Mouse (Mus musculus) testis, postnatal 10 days (tissue): ENCODE data around the gene Ppp1r37.
"Not testable (repeated sequence)": the region's sequence is repeated elsewhere in the genome, so short reads cannot be mapped to it uniquely, and the experiment has no call there.

ENCODE experiments used
- DNase-seq: peaks from one replicate; pipeline ENCODE4 v3.0.0; 2021; ENCODE audit warnings: low spot score

Gene Ppp1r37

DNA sequence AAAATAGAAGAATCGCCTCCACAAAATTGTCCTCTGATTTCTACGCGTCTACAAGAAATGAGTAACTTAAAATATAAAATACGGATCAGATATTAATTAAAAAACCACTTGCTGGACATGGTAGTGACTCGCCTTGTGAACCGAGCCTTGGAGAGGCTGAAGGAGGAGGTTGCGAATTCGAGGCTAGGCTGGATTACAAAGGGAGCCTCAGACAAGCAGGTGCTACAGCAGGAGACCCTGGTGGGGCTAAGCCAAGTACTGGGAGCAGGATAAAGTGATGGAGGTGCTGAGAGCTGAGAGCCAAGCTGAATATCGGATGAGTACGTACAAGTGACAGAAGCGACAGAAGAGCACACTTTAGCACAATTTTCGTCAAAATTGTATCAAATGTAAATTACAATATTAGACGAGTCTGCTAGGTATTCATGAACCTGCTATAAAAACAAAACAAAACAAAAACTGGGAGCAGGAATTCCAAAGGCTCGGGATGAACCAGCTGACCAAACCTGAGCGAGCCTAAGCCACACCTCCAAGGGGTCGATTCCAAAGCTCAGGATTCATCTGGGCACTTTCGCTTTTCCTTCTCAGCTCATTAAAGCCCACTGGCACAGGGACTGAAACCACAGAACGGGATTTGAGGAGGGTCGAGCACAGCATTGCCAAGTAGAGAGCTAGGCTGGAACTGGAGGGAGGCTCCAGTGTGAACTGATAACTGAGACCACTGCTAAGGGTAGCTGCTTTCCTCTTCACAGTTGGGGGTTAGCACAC lies at the start of gene Ppp1r37:
Gene Ppp1r37 (minus strand): TSS at position 434 of the 768 bp plus-strand sequence.
- DNase-seq = no peak

DNA sequence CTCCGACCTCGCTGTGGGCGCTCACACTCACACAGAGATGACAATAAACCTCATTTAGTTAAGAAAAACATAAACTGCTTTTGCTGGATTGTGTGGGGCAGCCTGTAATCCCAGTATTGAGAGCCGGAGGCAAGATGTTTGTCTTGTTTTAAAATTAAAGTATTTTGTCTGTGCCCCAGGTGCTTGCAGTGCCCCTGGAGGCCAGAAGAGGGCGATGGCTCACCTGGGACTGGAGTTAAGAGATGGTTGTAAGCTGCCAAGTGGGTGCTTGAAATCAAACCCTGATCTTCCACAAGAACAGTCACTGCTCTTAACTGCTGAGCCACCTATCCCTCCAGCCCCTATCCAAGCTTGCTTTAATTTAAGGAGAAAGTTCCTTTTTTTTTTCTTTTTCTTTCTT lies 48.1 kb upstream of the Ppp1r37 start:
- DNase-seq = no peak

DNA sequence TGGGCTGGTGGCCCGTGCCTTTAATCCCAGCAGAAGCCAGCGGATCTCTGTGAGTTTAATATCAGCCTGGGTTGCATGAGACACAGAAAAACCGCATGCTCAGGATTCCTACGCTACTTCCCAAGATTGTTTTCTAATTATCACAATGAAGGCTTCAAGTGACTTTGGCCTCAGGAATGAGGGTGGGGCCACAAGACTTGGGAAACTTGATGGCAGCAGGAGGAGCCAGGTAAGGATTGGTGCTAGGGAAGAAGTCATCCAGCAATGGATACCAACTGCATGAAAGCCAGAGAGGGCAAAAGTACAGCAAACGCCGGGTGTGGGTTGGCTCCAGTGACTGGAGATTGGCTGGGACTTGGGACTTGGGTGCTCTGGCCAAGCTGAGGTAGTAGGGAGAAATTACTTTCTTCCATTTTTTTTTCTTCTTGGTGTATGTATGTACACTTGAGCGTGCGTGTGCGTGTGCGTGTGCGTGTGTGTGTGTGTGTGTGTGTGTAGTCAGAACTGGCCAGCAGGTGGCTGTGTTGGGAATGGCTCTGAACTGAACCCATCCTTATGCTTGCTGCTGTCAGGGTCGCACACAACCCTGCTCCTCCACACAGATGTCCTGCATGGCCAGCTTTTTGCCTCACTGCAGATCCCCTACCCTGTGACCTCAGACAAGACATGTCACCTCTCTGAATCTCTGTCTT lies 46.9 kb upstream of the Ppp1r37 start:
- DNase-seq = no peak

DNA sequence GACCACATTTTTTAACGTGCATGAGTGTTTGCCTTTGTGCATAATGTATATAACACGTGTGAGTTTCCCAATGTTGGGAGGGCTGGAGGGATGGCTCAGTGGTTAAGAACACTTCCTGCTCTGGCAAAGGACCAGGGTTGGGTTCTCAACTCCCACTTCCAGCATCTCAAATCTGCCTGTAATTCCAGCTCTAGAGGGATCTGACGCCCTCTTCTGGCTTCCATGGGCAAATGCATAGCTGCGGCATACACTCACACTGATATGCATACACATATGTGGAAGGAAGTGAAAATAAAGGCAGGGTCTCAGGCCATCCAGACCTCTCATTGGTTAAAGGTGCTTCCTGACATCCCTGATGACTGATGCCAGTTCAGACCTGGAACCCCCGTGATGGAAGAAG lies 44.4 kb upstream of the Ppp1r37 start:
- DNase-seq = no peak

DNA sequence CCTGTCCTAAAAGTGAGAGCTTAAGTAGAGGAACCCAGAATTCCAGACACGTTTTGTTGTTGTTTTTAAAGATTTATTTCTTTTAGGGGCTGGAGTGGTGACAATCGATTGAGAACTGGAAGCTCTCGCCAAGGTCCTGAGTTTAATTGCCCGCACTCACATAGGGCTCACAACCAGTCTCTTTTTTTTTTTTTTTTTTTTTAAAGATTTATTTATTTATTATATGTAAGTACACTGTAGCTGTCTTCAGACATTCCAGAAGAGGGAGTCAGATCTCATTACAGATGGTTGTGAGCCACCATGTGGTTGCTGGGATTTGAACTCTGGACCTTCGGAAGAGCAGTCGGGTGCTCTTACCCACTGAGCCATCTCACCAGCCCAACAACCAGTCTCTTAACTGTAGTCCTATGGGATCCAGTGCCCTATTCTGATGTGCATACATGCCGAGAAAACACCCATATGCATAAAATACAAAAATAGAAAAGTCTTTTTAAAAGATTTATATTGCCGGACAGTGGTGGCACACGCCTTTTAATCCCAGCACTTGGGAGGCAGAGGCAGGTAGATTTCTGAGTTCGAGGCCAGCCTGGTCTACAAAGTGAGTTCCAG lies 41.8 kb upstream of the Ppp1r37 start:
- not testable (repeated sequence) for DNase-seq

DNA sequence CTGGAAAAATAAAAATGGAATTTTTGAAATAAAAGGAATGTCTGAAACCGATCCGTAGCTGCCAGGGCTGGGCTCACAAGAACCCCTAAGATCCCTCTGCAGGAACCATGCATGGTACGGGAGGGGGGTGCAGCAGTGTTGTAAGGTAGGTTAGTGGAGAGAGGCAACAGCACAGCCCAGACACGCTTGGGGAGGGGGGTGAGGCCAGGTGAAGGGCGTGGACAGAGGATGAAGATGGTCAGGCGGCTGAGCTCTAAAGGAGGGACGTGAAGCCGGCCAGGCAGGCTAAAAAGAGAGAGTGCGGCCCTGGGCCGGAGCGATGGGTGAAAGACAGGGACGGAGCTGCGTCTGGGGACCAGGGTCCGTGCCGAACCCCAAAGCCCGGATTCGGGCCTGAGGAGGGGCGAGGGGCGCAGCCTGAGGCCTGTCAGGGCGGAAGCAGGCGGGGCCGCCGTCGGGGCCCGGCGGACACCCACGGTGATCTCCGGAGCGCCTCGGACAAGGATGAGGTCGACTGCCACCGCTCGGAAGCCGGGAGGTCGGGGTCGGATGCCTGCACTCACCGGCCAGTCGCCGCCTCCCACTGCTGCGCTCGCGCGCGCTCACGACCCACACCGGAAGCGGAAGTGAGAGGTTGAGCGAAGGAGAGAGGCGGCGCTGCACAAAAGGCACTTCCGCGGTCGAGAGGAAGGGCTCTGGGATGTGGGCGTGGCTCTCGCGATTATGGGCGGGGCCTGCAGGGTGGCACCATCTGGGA lies 41.2 kb upstream of the Ppp1r37 start, which contains the start of gene Clasrp:
Gene Clasrp (minus strand): TSS at position 638 of the 757 bp plus-strand sequence.
- DNase-seq = peak; percentile 99

DNA sequence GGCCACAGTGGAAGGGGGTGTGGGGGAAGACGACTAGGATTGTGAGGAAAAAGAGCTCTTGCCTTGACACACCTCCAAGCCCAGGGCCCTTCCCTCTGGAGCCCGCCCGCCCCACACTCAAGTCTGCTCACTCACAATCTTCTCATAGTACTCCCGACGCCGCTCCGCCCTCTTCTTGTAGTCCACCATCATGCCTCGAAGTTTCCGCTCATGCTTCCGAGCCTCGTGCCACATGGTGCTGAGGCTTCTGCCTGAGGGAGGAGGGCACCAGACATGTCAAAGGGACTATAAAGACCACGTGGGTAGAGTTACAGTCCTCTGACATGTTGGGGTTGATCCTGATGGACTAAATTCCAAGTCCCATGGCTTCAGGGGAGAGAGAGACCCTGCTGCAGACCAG lies 40.2 kb upstream of the Ppp1r37 start:
- no peak for DNase-seq

DNA sequence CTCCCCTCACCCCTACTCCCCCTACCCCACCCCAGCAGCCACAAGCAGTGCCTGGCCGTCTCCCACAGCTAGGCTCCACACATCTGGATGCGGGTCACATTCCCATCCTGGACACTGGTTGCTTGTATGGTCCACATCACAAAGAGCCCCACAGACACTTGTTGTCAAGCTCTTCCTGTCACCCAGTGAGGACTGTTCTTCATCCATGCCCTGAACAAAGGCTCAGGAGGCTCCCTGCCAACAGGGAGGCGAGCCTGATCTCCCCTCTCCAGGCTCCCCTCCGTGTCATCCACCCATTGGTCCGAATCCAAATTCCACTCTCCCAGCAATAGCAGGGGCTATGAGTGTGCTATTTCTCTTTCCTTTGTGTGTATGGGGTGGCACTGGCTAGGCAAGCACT lies 37.7 kb upstream of the Ppp1r37 start:
- no peak for DNase-seq

DNA sequence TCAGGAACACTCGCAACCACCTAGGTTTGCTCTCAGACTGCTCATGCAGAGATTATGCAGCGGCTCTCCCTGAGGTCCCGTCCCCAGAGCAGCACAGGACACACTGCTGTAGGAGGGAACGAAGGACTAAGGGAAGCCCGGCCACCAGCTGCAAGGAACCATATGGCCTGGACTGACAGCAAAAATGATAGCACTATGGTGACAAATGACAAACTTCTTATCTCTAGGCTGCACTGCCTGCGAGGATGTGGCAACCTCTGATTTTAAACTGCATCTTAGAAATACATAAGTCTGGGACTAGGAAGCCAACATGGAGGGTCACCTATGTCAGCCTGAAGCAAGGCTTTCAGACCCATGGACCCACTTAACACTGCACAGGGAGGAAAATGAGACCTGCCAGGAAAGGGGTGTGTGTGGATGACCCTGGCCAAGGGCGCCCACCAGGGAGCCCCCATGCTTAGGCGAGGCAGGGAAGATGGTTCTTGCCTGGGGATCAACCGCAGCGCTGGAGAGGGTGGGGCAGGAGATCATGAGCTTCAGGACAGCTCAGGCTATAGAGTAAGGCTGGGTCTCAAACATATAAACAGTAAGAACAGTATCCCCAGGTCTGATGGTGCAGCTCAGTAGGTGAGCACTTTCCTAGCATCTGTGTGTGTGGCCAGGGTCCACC lies 30.3 kb upstream of the Ppp1r37 start:
- no peak for DNase-seq

DNA sequence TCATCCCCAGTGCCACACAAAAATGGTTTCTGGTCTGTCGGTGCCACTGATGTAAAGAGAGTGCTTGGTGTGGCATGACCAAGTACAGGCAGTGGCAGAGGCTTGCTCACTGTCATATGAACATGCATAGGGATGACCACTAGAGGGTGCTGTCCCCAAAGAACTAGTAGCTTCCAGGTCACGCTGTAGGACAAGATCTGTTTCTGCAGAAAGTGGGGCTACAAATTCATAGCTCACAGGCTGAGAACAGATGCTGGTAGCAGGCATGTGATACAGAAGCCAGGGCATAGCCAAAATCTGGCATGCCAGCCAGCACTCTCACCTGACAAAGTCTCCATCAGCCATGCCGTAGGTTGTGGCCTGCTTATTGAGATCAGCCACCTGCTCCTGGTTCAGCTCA lies 27.0 kb upstream of the Ppp1r37 start:
- peak; percentile 83 for DNase-seq

DNA sequence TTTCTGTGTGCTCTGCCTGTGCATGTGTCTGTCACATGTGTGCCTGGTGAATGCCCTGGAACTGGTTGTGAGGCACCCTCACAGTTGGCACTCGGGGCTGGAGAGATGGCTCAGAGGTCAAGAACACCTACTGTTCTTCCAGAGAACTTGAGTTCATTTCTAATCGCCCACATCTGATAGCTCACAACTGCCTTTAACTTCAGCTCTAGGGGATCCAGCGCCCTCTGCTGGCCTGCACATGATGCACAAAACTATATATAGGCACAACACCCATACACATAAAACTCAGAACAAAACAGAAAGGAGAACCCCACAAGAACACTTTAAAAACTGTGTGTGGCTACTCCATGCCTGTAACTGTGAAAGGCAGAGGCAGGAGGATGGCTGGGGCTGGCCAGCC lies 26.3 kb upstream of the Ppp1r37 start:
- DNase-seq = peak; percentile 77

DNA sequence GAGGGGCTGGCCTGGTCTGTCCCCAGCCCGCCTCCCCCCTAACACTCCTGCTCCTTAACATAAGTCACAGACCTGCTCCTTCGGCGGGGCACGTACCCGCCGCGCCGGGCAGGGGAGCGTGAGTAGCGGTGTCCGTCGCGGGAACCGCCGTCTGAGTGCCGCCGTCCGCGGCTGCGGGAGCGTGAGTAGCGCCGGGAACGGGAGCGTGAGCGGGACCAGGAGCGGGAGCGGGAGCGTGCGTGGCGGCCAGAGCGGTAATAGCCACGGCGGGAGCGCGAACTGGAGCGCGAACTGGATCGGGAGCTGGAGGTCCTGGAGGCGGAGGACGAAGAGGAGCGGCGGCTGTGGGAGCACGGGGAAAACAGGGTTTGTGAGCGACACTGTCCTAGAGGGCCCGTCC lies 23.4 kb upstream of the Ppp1r37 start:
- DNase-seq = no peak

DNA sequence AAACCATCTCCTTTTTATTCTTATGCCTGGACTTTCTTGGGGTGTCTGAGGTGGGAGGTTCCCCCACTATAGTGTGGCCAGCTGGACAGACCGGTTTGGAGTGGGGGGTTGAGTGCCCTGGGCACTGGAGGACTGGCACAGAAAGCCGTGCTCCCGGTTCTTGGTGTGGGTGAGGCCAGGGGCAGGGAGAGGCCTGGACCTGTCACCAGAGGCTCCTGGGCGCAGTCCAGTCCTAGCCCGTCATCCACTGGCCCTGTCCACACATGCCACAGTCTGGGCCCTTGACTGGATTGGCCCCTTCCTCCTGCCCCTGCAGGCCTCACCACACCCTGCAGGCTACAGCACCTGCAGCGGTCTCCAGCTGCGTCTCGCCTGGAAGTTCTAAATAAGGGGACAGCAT lies 17.8 kb upstream of the Ppp1r37 start:
- DNase-seq = no peak

DNA sequence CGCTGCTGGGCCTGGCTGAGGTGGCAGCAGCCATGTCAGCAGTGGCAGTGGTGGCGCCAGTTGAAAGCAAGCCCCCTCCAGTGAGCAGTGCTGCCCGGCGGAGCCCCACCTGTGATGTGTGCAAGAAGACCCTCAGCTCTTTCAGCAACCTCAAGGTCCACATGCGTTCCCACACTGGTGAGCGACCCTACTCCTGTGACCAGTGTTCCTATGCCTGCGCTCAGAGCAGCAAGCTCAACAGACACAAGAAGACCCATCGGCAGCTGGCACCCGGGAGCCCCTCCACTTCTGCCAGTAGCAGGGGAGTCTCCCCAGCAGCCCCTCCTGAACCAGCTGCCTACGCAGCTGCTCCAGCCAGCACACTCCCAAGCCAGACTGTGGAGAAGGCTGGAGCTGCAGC lies 16.9 kb upstream of the Ppp1r37 start:
- no peak for DNase-seq

DNA sequence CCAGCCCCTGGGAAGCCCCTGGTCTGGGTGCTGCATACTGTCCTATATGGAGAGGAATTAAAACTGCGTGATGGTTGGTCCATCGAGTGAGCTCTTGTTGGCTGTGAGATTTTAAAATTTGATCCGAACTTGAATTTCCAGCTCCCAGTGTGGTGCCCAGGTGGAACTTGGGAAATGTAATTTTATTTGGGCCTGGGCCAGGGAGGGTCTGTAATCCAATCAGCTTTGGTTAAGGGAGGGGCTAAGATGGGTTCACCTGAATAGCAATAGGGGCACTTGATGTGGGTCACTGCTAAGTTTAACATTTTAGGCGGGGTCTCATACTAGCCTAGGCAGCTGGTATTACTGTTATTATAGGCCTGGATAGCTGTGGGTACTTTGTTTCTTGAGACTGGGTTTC lies 15.6 kb upstream of the Ppp1r37 start:
- no peak for DNase-seq

DNA sequence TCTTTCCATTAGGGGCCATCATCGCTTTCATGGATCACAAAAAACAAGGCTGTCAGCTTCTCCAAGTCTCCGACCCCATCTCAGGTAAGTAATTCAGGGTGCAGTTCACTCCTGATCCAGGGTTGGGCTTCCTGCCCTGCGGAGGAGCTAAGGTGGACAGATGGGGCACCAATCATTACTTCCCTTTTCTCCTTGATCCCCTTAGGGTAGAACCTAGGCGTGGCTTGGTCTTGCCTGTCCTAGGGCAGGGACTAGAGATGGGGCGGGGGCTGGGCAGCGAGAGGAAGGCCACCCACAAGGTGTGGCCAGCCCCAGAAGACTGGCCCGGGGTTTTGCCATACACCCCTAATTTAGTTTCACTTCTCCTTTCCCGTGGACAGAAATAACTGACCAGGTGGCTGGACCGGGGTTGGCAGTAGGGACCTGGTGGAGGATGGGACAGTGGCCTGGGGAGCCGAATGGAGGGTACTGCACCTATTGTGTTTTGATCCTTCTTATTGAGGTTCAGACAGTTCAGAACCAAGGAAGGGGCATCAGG lies 15.1 kb upstream of the Ppp1r37 start:
- DNase-seq = no peak

DNA sequence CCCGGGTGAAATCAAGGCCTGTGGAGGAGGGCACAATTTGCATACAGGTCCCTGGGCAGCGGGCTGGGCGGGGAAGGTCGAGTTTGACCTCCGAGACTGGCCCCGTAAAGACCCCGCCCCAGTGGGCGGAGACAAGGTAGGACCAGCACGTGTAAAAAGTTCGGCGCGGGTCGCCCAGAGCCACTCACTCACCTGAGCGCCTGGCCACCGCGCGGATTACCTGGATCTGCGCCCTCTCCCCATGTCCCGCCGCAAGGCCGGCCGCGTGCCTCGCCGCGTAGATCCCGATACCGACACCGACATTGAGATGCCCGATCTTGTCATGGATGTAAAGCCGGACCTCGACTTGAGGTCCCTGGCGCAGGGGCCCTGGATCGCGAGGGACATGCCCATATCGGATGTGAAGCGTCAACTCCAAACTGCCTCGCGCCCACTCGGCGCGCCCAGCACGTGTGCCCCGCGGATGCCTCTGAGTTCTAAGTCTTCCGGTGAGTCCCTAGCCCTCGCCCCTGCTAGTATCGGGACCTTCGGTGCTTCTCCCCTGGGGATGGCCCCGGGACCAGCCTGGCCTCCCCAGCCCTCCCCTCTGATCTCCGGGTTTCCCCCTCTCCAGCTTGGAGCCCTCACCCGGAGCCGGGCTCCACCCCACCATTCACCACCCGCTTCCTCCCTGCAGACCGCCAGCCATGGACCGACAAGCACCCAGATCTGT lies 14.4 kb upstream of the Ppp1r37 start, which contains the start of the genes Zfp296 and Gemin7:
Gene Zfp296 (plus strand): TSS at position 147 of the 712 bp plus-strand sequence.
Gene Gemin7 (minus strand): TSS at position 455 of the 712 bp plus-strand sequence.
- DNase-seq = peak; percentile 63

DNA sequence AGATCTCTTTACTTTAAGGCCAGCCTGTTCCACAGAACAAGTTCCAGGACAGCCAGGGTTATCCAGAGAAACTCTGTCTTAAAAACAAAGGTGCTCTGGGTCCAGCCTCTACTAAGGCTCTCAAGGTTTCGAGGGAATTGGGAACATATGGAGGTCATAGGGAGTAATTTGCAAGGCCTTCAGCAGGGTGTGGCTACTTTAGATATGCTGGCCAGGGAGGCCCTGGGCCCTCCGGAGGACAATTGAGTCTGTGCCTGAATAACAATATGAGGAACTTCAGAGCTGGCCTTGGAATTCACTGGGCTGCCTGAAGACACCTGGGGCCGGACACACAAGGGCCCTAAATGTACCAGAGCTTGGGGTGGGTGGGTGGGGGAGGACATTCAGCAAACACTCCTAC lies 12.7 kb upstream of the Ppp1r37 start:
- no peak for DNase-seq

DNA sequence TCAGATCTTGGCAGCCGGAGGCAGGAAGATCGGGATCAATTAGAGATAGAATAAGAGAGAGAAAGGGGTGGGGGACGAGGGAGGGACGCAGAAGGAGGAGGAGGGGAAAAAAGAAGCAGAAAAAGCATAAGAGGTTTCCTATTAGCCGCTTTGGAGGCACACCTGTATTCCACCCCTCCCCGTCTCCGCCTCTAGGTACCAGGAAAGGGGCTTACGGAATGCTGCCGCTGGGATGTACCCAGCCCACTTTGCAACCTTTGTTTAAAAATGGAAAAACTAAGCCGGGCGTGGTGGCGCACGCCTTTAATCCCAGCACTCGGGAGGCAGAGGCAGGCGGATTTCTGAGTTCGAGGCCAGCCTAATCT lies 10.9 kb upstream of the Ppp1r37 start:
- no peak for DNase-seq

DNA sequence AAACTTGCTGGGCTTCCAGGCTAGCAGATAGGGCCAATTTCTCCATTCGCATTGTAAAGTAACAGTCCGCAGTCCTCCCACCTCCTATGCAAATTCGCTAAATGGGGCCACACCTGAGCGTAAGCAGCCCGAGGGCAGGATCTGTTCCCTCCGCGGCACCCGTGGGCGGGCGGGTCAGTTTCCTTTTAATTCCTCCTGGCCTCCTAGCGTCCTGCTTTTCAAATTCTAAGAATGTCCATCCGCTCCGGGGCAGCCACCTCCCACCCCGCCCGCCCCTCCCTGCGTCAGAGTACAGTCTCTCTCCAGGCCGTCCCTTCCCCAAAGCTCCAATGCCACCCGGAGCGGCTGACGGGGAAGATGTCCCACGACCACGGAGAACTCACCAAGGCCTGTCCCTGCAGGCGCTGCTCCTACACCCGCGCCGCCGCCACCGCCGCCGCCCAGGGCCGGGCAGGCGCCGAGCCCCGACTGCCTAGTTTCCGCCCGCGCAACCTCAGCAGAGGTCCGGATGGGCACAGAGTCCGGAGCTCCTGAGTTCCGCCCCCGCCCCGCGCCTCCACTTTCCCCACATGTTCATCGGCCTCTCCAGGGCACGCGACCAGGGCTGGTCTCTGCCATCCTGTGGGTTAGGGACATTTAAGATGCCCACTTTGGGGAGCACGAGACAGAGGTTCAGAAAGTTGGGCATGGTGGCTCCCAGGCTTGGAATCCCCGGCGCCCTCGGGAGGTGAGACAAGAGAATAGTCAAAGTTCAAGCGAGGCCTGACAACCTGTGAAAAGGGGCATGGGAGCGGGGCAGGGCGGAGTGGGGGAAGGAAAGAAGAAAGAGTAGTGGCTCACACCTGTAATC lies 10.3 kb upstream of the Ppp1r37 start:
- DNase-seq = peak; percentile 89
